Mouse (Mus musculus): ENCODE measurements around the gene Prpsap2.

Gene Prpsap2

DNA sequence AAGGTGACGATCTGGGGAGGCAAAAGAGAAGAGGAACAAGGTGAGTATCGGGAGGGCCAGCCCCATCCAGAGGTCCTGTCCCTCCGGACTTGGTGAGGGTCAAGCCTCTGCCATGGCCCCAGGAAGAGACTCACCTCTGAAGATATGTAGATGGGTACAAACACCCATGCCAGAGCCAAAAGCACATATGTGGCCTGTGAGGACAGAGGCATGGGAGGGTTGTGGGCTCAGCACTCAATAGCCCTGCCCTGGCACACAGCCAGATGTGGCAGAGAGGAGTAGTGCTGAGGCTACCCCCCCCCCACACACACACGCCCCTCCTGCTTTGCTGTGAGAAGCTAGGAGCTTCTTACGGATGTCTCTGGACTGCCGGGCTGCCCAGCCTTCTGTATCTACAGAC, 46.8 kb downstream of the Prpsap2 start:
- DNase-seq (ENCODE audit: low spot score in 2 of 2), result no peak

DNA sequence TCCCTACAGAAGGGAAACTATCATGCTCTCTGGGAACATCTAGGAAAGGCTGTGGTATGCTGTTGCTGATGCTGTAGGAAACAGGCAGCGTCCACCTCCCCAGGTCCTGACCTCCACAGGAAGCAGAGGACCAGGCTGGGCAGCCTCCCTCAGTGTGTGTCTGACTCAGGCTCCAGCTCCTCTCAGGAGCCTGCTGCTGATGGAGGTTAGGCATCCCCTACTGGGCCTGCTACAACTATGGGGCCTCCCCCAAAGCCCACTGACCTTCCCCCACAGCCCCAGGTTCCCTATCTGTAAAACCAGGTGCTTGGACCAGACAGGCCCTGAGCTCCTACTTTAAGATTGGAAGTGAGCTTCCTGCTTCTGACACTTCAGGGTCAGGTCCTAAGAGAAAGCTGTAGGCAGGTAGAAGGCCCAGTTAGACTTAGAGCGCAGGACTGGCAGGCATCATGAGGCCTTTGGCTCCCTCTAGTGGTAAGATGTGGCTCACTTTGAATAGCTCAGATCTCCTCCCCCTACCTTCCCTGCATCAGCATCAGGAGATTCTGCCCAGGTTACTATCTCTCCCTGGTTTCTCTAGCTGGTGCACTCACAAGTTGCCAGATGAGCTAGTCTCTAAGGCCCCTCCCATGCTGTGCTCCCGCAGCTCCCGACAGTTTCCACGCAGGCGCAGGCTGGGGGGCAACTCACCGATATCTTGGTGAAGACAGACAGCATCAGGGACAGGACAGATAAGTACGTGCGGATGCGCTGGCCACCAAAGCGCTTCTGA, 47.4 kb downstream of the Prpsap2 start:
- peak; percentile 34 to 68 for DNase-seq (ENCODE audit: low spot score in 2 of 2)

GRCm38 (mm10) chr11:61713157-61713855, 48.6 kb downstream of the Prpsap2 start:
- DNase-seq (ENCODE audit: low spot score in 2 of 2), result no peak

DNA sequence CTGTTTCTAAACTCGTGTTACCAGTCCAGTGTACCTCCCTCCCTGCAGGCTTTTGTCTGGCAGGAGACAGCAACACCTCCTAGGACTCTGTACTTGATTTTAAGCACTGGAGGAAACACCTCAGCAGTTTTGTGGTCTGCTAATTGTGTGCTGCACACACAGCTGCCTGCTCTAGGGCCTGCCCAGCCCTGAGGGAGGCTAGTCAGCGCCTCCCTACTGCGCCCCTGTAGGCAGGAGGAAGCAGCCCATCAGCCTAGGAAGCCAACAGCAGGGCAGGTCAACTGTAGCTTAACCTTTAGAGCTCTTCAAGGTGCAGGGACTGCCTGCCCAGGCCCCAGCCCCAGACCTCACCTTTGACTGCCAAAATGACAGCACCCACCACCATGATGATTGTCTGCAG, 53.0 kb downstream of the Prpsap2 start:
- DNase-seq (ENCODE audit: low spot score in 2 of 2), result no peak

DNA sequence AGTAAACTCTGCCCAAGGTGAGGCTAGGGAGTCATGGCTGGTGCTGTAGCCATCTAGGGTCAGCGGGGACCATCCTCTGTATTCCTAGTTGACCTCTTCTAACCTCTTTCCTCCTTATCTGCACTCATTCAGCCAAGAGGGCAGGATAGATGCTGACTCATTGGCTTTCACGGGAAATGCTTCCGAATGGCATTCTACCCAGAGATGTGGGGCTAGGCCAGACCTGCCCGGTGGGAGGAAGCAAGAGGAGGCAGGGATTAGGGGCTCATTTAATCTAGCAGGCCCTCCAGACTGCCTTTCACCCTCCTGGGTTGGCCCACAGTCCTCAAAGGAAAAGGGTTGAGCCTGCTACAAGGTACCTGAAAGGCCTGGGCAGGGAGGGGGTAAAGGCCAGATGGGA, 55.7 kb downstream of the Prpsap2 start:
- no peak for DNase-seq (ENCODE audit: low spot score in 2 of 2)

DNA sequence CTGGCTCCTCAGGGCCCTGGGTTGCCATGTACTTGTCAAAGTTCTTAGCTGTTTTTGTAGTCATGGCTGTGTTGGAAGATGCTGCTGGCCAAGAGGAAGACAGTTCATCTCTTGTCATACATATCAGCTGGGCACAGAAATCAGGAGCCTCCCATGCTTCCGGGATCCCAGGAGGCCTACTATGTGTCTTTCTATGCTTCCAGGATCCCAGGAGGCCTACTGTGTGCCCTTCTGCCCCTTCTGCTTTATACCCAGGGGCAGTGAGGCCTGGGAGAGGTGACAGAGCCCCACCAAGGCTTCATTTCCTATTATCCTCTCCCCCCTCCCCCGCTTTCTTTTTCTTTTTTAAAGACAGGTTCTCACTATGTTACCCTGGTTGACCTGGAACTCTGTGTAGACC, 56.3 kb downstream of the Prpsap2 start:
- no peak for DNase-seq (ENCODE audit: low spot score in 2 of 2)

GRCm38 (mm10) chr11:61702494-61702893, 59.4 kb downstream of the Prpsap2 start:
- DNase-seq (ENCODE audit: low spot score in 2 of 2), result no peak

DNA sequence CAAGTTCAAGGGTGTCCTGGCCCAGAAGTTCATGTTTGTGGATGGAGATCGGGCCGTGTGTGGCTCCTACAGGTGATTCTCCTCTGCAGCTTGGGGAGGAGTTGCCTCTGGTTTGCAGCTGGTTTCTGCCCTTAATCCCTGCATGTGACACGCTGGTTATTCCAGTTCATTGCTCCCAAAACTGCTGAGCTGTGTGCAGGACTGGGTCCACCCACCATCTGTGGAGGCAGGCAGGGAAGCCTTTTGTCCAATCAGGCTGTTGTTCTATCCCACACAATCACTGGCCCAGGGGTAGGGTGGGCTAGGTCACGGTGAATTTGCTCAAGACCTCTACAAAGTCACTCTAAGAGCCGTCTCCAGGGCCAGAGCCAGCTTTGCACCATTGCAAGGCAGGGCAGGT, 60.2 kb downstream of the Prpsap2 start:
- DNase-seq (ENCODE audit: low spot score in 2 of 2), result no peak

GRCm38 (mm10) chr11:61699933-61700332, 62.0 kb downstream of the Prpsap2 start:
- DNase-seq (ENCODE audit: low spot score in 2 of 2), result no peak

- no peak for DNase-seq (ENCODE audit: low spot score in 2 of 2)
These were observed 62.4 kb downstream of the Prpsap2 start for GRCm38 (mm10) chr11:61699460-61699859.

DNA sequence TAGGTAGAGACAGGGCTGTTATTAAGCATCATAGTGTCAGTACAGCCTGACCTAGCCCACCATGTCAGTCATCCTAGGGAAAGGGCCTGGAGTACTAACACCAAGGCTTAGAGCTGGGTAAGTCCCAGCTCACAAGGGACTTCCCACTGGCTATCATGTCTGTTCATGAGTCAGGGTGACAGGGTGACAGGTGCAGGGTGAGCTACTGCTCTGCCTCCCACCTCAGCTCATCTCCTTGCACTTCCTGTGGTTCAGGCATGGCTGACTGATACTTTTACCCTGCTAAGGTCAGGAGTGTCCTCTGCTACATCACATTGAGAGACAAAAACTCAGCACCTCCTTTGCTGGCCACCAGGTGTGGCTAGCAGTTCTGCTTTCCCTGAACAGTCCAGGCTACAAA, 63.0 kb downstream of the Prpsap2 start:
- no peak for DNase-seq (ENCODE audit: low spot score in 2 of 2)

DNA sequence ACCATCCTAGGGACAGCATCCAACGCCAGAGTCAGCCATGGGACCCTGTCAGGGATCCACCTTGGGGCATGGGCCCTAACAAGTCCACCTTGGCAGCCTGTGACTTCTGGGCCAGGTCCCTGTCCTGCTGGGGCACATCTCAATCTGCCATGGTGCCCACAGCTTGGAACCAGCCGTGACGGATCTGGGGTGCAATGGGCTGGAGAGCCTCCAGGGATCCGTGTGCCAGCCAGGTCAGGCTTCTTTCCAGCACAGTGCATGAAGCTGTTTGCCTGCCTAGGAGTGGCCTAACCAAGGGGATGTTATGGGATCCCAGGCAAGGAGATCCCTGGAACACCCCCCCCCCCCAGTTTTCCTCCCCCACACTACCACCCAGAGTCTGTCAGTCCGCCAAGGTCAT, 68.9 kb downstream of the Prpsap2 start:
- DNase-seq (ENCODE audit: low spot score in 2 of 2), result no peak

GRCm38 (mm10) chr11:61687595-61687994, 74.3 kb downstream of the Prpsap2 start:
- no peak for DNase-seq (ENCODE audit: low spot score in 2 of 2)

GRCm38 (mm10) chr11:61686906-61687453, 74.9 kb downstream of the Prpsap2 start:
- DNase-seq (ENCODE audit: low spot score in 2 of 2), result no peak

GRCm38 (mm10) chr11:61686141-61686540, 75.7 kb downstream of the Prpsap2 start:
- no peak for DNase-seq (ENCODE audit: low spot score in 2 of 2)

DNA sequence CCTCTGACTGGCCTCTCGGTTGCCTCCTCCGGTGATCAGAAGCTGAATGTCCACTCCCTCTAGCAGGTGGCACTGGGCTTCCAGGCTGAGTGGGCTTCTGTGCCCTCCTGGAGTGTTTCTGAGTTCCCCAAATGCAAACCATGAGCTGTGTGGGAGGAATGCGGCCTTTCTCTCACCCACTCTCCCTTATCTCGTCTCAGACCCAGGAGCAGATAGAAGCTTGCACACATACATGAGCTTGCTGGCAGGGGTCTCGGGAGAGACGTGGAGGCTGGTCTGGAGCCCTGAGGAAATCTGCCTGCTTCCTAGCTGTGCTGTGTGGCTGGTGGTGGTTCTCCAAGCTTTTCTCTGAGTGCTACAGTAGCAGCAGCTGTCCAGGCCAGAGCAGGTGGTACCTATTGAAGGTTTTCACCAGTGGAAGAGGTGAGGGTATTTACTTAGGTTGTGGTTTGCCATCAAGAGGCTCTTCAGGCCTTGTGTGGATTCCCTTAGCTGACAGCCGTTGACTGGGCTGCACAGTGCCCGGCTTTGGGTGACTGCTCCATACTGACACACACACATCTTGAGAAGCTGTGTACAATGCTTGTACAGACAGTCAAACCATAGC, 76.7 kb downstream of the Prpsap2 start:
- DNase-seq (ENCODE audit: low spot score in 2 of 2), result no peak

- DNase-seq (ENCODE audit: low spot score in 2 of 2), result no peak
These were observed 77.8 kb downstream of the Prpsap2 start, which contains the start of gene Fam83g for GRCm38 (mm10) chr11:61683907-61684731. Gene Fam83g (plus strand): TSS chr11:61684091.
